Mouse (Mus musculus) midbrain, embryonic 11.5 days (tissue): ENCODE measurements around the gene Mrgpra2a. TPM values are rescaled to one million over a fixed set of nuclear protein-coding genes. Genes with fewer than 3 reads are reported as not detected.

Experiments
- ATAC-seq: fragments of 200-750 bp; cut with Nextera tagmentation; 2 replicates; pipeline ENCODE4 v1.8.0; 2017; ENCODE audit warnings: moderate TSS enrichment, moderate library complexity; ENCODE audit not compliant: low FRiP score
- DNase-seq: peaks from one replicate; pipeline ENCODE4 v3.0.0; 2015; ENCODE audit warnings: low spot score; ENCODE audit errors: missing footprints
- H3K27ac ChIP-seq: fragments of 300-500 bp; sonication (generic); 2 replicates; pipeline ENCODE4 v1.5.1; 2014; ENCODE audit warnings: low read depth, low read length
- H3K27me3 ChIP-seq: fragments of 300-500 bp; sonication (generic); 2 replicates; pipeline ENCODE4 v1.6.1; 2014; ENCODE audit warnings: mild to moderate bottlenecking, low read length, moderate library complexity, mixed read lengths; ENCODE audit not compliant: control insufficient read depth, insufficient read depth
- H3K36me3 ChIP-seq: fragments of 300-500 bp; sonication (generic); 2 replicates; pipeline ENCODE4 v1.6.1; 2014; ENCODE audit warnings: mild to moderate bottlenecking, low read length, moderate library complexity, mixed read lengths; ENCODE audit not compliant: control insufficient read depth, insufficient read depth
- H3K4me1 ChIP-seq: fragments of 300-500 bp; sonication (generic); 2 replicates; pipeline ENCODE4 v1.6.1; 2014; ENCODE audit warnings: low read length; ENCODE audit not compliant: control insufficient read depth, insufficient read depth
- H3K4me2 ChIP-seq: fragments of 300-500 bp; sonication (generic); 2 replicates; pipeline ENCODE4 v1.6.1; 2014; ENCODE audit warnings: mild to moderate bottlenecking, moderate library complexity
- H3K4me3 ChIP-seq: fragments of 300-500 bp; sonication (generic); 2 replicates; pipeline ENCODE4 v1.5.1; 2014; ENCODE audit warnings: low read depth, low read length
- H3K9ac ChIP-seq: fragments of 300-500 bp; sonication (generic); 2 replicates; pipeline ENCODE4 v1.6.1; 2014; ENCODE audit warnings: low read length
- H3K9me3 ChIP-seq: fragments of 300-500 bp; sonication (generic); 2 replicates; pipeline ENCODE4 v1.6.1; 2016; ENCODE audit warnings: low read length; ENCODE audit not compliant: control insufficient read depth
- WGBS: fragments of 180-500 bp; shearing (Covaris S2); extraction: QIAGEN DNeasy Blood & Tissue Kit; methylation state at CpG from one replicate; pipeline ENCODE4 v1.1.7; 2014; 5-methylcytosine and 5-hydroxymethylcytosine counted together
- polyA plus RNA-seq: library from polyadenylated mRNA; unstranded; fragments of >200 nt; fragmentation: Nextera tagmentation; extraction: Ambion mirVana; gene quantifications from 2 replicates; pipeline ENCODE4 v1.2.1, GENCODE M21; 2014

Mrgpra2a gene
- polyA plus RNA-seq, 1 experiment from 2014 or later = not detected

GRCm38 (mm10) chr7:47410602-47411001 is 41.3 kb downstream of the Mrgpra2a start:
- 60% methylated on average over 2 of the region's 2 CpGs for WGBS

GRCm38 (mm10) chr7:47409545-47409944 is 42.4 kb downstream of the Mrgpra2a start:
- H3K27me3 ChIP-seq = no peaks in the 10 kb centered on the region
- H3K4me2 ChIP-seq = no peak overlapping the region
- WGBS = 53% methylated on average over 1 of the region's 1 CpGs
- DNase-seq = no peak
- no peak overlapping the region for H3K4me3 ChIP-seq
- H3K9me3 ChIP-seq = no peaks in the 10 kb centered on the region; the same call in 1 of the 2 replicates
- no peak overlapping the region for H3K9ac ChIP-seq
- H3K36me3 ChIP-seq = no peaks in the 10 kb centered on the region
- ATAC-seq = no peak
- H3K27ac ChIP-seq = no peak overlapping the region
- no peaks in the 10 kb centered on the region for H3K4me1 ChIP-seq

More at GRCm38 (mm10) chr7:47410602-47411001, 41.3 kb downstream of the Mrgpra2a start:
- Histone ChIP-seq H3K4me2 (no peak overlapping the region), H3K36me3 (no peaks in the 10 kb centered on the region), H3K9ac (no peak overlapping the region), H3K9me3 (no peaks in the 10 kb centered on the region; the same call in 1 of the 2 replicates), H3K4me1 (no peaks in the 10 kb centered on the region), H3K4me3 (no peak overlapping the region), H3K27ac (no peak overlapping the region), H3K27me3 (no peaks in the 10 kb centered on the region)
- ATAC-seq = no peak
- DNase-seq = no peak

DNA sequence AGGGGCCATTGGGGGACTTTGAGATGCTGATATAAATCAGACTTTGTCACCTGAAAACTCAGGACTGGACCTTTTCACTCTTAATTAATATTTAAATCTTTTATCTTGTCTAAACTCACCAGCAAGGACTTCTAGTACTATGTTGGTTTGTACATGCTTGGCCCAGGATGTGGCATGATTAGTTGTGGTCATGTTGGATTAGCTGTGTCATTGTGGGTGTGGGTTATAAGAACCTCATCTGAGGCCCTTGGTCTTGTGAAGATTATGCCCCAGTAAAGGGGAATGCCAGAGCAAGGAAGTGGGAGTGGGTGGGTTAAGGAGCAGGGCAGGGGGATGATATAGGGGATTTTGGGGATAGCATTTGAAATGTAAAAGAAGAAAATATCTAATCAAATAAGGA is 50.8 kb downstream of the Mrgpra2a start:
- Histone ChIP-seq H3K9ac (no peak overlapping the region), H3K4me2 (no peak overlapping the region), H3K27me3 (no peaks in the 10 kb centered on the region), H3K4me1 (no peaks in the 10 kb centered on the region), H3K4me3 (no peak overlapping the region), H3K27ac (no peak overlapping the region), H3K9me3 (peaks cover 4% of the 10 kb centered on the region; the same call in 1 of the 2 replicates), H3K36me3 (no peaks in the 10 kb centered on the region)
- no peak for ATAC-seq
- no peak for DNase-seq

Other genes with a start within 250 kb of the Mrgpra2a start
- gene Mrgpra6, start 247.2 kb downstream of the Mrgpra2a start, polyA plus RNA-seq = not detected in 2 replicates
- gene Mrgpra9, start 199.3 kb downstream of the Mrgpra2a start, polyA plus RNA-seq = not detected in 2 replicates
- gene Mrgpra1, start 97.9 kb downstream of the Mrgpra2a start, polyA plus RNA-seq = not detected in 2 replicates
- 0.29 TPM in 1 of 2 replicates, not detected in the other for gene Mrgpra2b, start 76.7 kb upstream of the Mrgpra2a start, polyA plus RNA-seq
- gene Mrgpra3, start 149.2 kb upstream of the Mrgpra2a start, polyA plus RNA-seq = not detected in 2 replicates